Mouse (Mus musculus) thymus, adult 2 months (tissue): ENCODE data around the gene Nxph4.

Experiments
- CTCF ChIP-seq: fragments of 200-500 bp; IDR thresholded peaks from 2 replicates; pipeline ENCODE4 v1.5.1; 2012; ENCODE audit warnings: mild to moderate bottlenecking, control low read depth, low read length, moderate library complexity, borderline replicate concordance; ENCODE audit not compliant: control insufficient read depth, poor library complexity, insufficient read depth; ENCODE audit errors: extremely low read depth
- POLR2A ChIP-seq: fragments of 200-500 bp; IDR thresholded peaks from 2 replicates; pipeline ENCODE4 v1.6.1; 2012; ENCODE audit warnings: mild to moderate bottlenecking, low read length, control low read depth, moderate library complexity; ENCODE audit not compliant: control insufficient read depth, poor library complexity, insufficient read depth; ENCODE audit errors: extremely low read depth

GRCm38 (mm10) chr10:127544375-127544774 is 10.0 kb upstream of the Nxph4 start:
- TF ChIP-seq CTCF: no peak
- TF ChIP-seq POLR2A: no peak
